In the genomic region with DNA sequence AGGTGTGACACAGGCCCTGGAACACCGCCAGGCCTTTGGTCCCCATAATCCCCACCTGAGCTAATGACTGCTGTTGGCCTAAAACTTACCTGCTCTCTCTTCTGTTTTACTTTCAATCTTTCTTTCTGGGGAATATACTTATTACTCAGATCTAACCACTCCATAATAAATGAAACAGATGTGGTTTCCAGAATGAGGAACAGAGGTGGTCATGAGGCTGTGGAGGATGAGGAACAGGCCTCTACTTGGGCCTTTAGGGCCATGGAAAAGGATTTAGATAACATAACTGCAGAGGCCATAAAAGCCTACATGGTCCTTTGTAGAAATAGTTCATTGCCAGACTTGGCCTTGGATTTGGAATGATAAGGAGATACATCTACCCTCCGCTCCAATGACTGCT, we compare ENCODE assay signal across 27 mouse cellular contexts.
A peak's percentile ranks its signal among the peaks of the same experiment; 100 is the strongest.
DNase-seq lines count a peak whose midpoint lies in the region; ATAC-seq and TF ChIP-seq lines count a peak whose summit lies in the region.
"Had no signal": no experiment of that assay in that cellular context is flagged by ENCODE, and none has a peak within 500 bp of the region (broad histone marks: within the 10 kb centered on the region; RNA-seq: fewer than 3 reads in every experiment).

No protein-coding gene starts in this region.

- no peak for TF ChIP-seq CTCF in CH12.LX (conservative IDR thresholded peaks at IDR 0.05 in 1 of 2, IDR thresholded peaks at IDR 0.05 in 1 of 2; ENCODE audit: low read depth in 2 of 2, low read length in 2 of 2)

- TF ChIP-seq POLR2A in CH12.LX (IDR thresholded peaks at IDR 0.05; ENCODE audit: low read depth, low read length): no peak

- ATAC-seq in granulocyte monocyte progenitor cell, adult 5-6 weeks (replicated peaks; ENCODE audit: poor library complexity, severe bottlenecking): peak; percentile 75
- ATAC-seq in megakaryocyte progenitor cell, adult 5-6 weeks (replicated peaks; ENCODE audit: poor library complexity): peak; percentile 85
- ATAC-seq: activated CD4-positive, CD25-positive, alpha-beta regulatory T cell, adult 4 months; CD4-positive, CD25-positive, alpha-beta regulatory T cell, adult 4 months; forebrain, embryonic 15.5 days; hindbrain, embryonic 16.5 days; intestine, embryonic 15.5 days had no signal

- DNase-seq in CH12.LX (ENCODE audit: extremely low read depth) (no peak), liver (no peak)
- DNase-seq in right cerebral cortex, postnatal 36 days (ENCODE audit: low spot score in 2 of 2): no peak
- DNase-seq in adrenal gland, postnatal 14 days: no peak
- DNase-seq: adrenal gland, adult 8-10 months; adrenal gland, postnatal 36 days; cerebellum, adult 11 months; cerebellum, adult 2 months; cerebellum, adult 9-11 months; embryo, embryonic 11 days; gastrocnemius, postnatal 10 days; gastrocnemius, postnatal 36 days; heart, adult 11 months had no signal

- 0 out of 2 replicates have a peak, but pooled peaks have one; percentile 9 for TF ChIP-seq EP300 in CH12.LX (IDR thresholded peaks at IDR 0.05; ENCODE audit: low read length)

- dilution Hi-C loops in CH12.LX (cut with MboI; ENCODE audit: extremely low pct_ligation_motif_present, extremely low pct_unique_long_range_greater_than_20kb, low sequenced_read_pairs): no loop called here

- H3K79me2 ChIP-seq in CH12.LX (replicated peaks; ENCODE audit: control insufficient read depth, extremely low read depth, insufficient read depth, poor library complexity, severe bottlenecking): no peaks in the 10 kb centered on the region

- no peak overlapping the region for H3K9ac ChIP-seq in CH12.LX (ENCODE audit: insufficient read depth, low read depth)
- H3K9ac ChIP-seq: embryonic facial prominence, embryonic 13.5 days; forebrain, embryonic 12.5 days; forebrain, embryonic 15.5 days; hindbrain, embryonic 13.5 days; intestine, embryonic 15.5 days had no signal

- no peak overlapping the region for H3K27ac ChIP-seq in CH12.LX (ENCODE audit: insufficient read depth, low read depth)
- H3K27ac ChIP-seq: embryonic facial prominence, embryonic 10.5 days; embryonic facial prominence, embryonic 13.5 days; forebrain, embryonic 12.5 days; forebrain, embryonic 15.5 days; hindbrain, embryonic 10.5 days; hindbrain, embryonic 13.5 days; intestine, embryonic 15.5 days had no signal

- no peak for TF ChIP-seq RAD21 in CH12.LX (IDR thresholded peaks at IDR 0.05; ENCODE audit: low read depth, low read length)

- no peaks in the 10 kb centered on the region for H3K36me3 ChIP-seq in CH12.LX (replicated peaks in 1 of 2; ENCODE audit: control insufficient read depth in 1 of 2, insufficient read depth in 1 of 2, low read length in 1 of 2)
- H3K36me3 ChIP-seq: embryonic facial prominence, embryonic 10.5 days; embryonic facial prominence, embryonic 13.5 days; forebrain, embryonic 12.5 days; forebrain, embryonic 15.5 days; hindbrain, embryonic 10.5 days; hindbrain, embryonic 13.5 days; intestine, embryonic 15.5 days had no signal

- H3K4me2 ChIP-seq in CH12.LX (ENCODE audit: insufficient read depth, low read depth, poor library complexity, severe bottlenecking): no peak overlapping the region
- H3K4me2 ChIP-seq: embryonic facial prominence, embryonic 13.5 days; forebrain, embryonic 12.5 days; forebrain, embryonic 15.5 days; heart, embryonic 11.5 days; hindbrain, embryonic 13.5 days; intestine, embryonic 15.5 days had no signal

- in situ Hi-C loops in CH12.LX (cut with MboI; ENCODE audit: low pct_ligation_motif_present, low pct_unique_long_range_greater_than_20kb, low sequenced_read_pairs): loop anchor here (25.0 kb wide), 1 partner anchor 697 kb away; no protein-coding TSS in a partner anchor

- H3K9me3 ChIP-seq in CH12.LX (replicated peaks; ENCODE audit: low read length): peaks cover 1% of the 10 kb centered on the region
- H3K9me3 ChIP-seq: embryonic facial prominence, embryonic 10.5 days; embryonic facial prominence, embryonic 13.5 days; forebrain, embryonic 12.5 days; forebrain, embryonic 15.5 days; hindbrain, embryonic 10.5 days; hindbrain, embryonic 13.5 days; intestine, embryonic 15.5 days had no signal

- peaks cover 0 to 7% of the 10 kb centered on the region in 2 experiments; a peak in 1 of 4 replicates for H3K4me1 ChIP-seq in CH12.LX (ENCODE audit: control insufficient read depth in 1 of 2, insufficient read depth in 2 of 2)
- H3K4me1 ChIP-seq: embryonic facial prominence, embryonic 10.5 days; embryonic facial prominence, embryonic 13.5 days; forebrain, embryonic 12.5 days; forebrain, embryonic 15.5 days; hindbrain, embryonic 10.5 days; hindbrain, embryonic 13.5 days; intestine, embryonic 15.5 days had no signal

- H3K4me3 ChIP-seq in CH12.LX (replicated peaks in 1 of 3; ENCODE audit: low read depth in 2 of 3, low read length in 2 of 3, poor library complexity in 1 of 3): no peak overlapping the region
- H3K4me3 ChIP-seq: embryonic facial prominence, embryonic 10.5 days; embryonic facial prominence, embryonic 13.5 days; erythroblast, embryonic 14.5 days; forebrain, embryonic 12.5 days; forebrain, embryonic 15.5 days; hindbrain, embryonic 10.5 days; hindbrain, embryonic 13.5 days; intestine, embryonic 15.5 days had no signal

- H3K27me3 ChIP-seq in CH12.LX (replicated peaks): no peaks in the 10 kb centered on the region
- H3K27me3 ChIP-seq: embryonic facial prominence, embryonic 13.5 days; forebrain, embryonic 12.5 days; forebrain, embryonic 15.5 days; hindbrain, embryonic 13.5 days; intestine, embryonic 15.5 days had no signal

TF ChIP-seq in CH12.LX, 34 proteins besides CTCF, POLR2A, EP300 and RAD21:
- TF ChIP-seq ZC3H11A (IDR thresholded peaks at IDR 0.05; ENCODE audit: low read depth, low read length): no peak
- no peak for TF ChIP-seq NRF1 (IDR thresholded peaks at IDR 0.05; ENCODE audit: low read depth, low read length)
- no peak for TF ChIP-seq TBP (conservative IDR thresholded peaks at IDR 0.05; ENCODE audit: low read depth, low read length)
- no peak for TF ChIP-seq BHLHE40 (IDR thresholded peaks at IDR 0.05; ENCODE audit: low read depth, low read length)
- TF ChIP-seq RCOR1 (conservative IDR thresholded peaks at IDR 0.05; ENCODE audit: low read depth, low read length): no peak
- no peak for TF ChIP-seq ZNF384 (IDR thresholded peaks at IDR 0.05; ENCODE audit: low read depth, low read length)
- no peak for TF ChIP-seq NELFE (IDR thresholded peaks at IDR 0.05; ENCODE audit: low read depth, low read length)
- no peak for TF ChIP-seq CHD1 (IDR thresholded peaks at IDR 0.05; ENCODE audit: low read depth, low read length)
- no peak for TF ChIP-seq ZMIZ1 (IDR thresholded peaks at IDR 0.05; ENCODE audit: low read depth, low read length)
- TF ChIP-seq MAX (IDR thresholded peaks at IDR 0.05; ENCODE audit: low read length): no peak
- no peak for TF ChIP-seq UBTF (IDR thresholded peaks at IDR 0.05; ENCODE audit: low read depth, low read length)
- TF ChIP-seq ZKSCAN1 (IDR thresholded peaks at IDR 0.05; ENCODE audit: borderline replicate concordance, low read depth, low read length): no peak
- no peak for TF ChIP-seq ETS1 (conservative IDR thresholded peaks at IDR 0.05; ENCODE audit: low read depth, low read length)
- TF ChIP-seq MYC (IDR thresholded peaks at IDR 0.05; ENCODE audit: low read depth, low read length): no peak
- no peak for TF ChIP-seq POLR2AphosphoS2 (IDR thresholded peaks at IDR 0.05; ENCODE audit: low read depth, low read length)
- TF ChIP-seq PAX5 (IDR thresholded peaks at IDR 0.05; ENCODE audit: low read length): no peak
- no peak for TF ChIP-seq USF1 (IDR thresholded peaks at IDR 0.05; ENCODE audit: low read depth, low read length)
- TF ChIP-seq TCF12 (IDR thresholded peaks at IDR 0.05; ENCODE audit: low read depth, low read length): no peak
- no peak for TF ChIP-seq MAFK (IDR thresholded peaks at IDR 0.05; ENCODE audit: insufficient replicate concordance, low read length)
